Mouse (Mus musculus): ENCODE data around the gene Kcnk12. TPM values are rescaled to one million over a fixed set of nuclear protein-coding genes. Genes with fewer than 3 reads are reported as not detected.
A peak's percentile ranks its signal among the peaks of the same experiment; 100 is the strongest.

Gene Kcnk12
- 0.10 and 0.39 TPM in 2 replicates for polyA plus RNA-seq (2014; fragmentation: Nextera tagmentation; extraction: Ambion mirVana)

DNA sequence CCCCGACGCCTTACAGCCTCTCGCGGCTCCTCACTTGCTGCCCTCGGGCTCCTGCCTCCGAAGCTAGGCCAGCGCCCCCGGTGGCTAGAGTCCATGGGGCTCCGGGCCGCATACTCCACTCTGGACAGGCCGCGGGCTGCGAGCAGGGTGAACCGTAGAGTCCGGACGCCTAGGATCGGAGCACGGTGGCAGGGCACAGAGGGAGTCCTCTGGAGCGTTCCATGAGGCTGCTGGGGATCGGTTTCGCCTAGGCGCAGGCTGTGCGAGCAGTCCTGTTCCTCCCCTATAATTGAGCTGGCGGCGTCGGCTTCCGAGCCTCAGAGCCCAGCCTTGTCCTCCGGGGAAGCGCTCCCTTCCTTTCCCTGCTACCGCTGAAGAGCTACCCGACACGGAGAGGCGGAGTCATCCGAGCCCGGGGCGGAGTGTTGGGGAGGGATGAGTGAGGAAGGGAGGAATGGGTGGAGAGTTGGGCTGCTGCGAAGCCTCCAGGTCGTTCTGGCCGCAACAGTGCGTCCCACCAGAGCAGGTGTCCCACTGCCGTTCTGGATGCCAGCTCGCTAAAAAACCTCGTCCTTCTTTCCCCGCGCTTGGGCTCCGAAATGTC, at the start of gene Kcnk12:
Gene Kcnk12 (minus strand): TSS at position 307 of the 604 bp plus-strand sequence.
- peak; percentile 83 for DNase-seq (ENCODE audit: low spot score)
- Histone ChIP-seq H3K9ac (ENCODE audit: low read depth, low read length) (peak within 1 kb of the TSS; percentile 24; the same call in 1 of the 2 replicates), H3K4me3 (ENCODE audit: low read depth, low read length) (peak within 1 kb of the TSS; percentile 49), H3K9me3 (ENCODE audit: control insufficient read depth, low read length) (no peaks in the 10 kb centered on the region), H3K4me2 (replicated peaks; ENCODE audit: low read depth, low read length) (peak within 1 kb of the TSS; percentile 98), H3K27me3 (ENCODE audit: control insufficient read depth, insufficient read depth, low read length) (peaks cover 58% of the 10 kb centered on the region), H3K4me1 (replicated peaks; ENCODE audit: control insufficient read depth, insufficient read depth, low read length) (peaks cover 6% of the 10 kb centered on the region; the same call in 1 of the 2 replicates), H3K27ac (ENCODE audit: low read depth, low read length) (no peak within 1 kb of the TSS), H3K36me3 (ENCODE audit: control insufficient read depth, insufficient read depth, low read length) (no peaks in the 10 kb centered on the region)
- WGBS = under 1% methylated on average over 41 of the region's 46 CpGs
- ATAC-seq (ENCODE audit: low FRiP score) = peak; percentile 79

- no peak overlapping the region for H3K27ac ChIP-seq (ENCODE audit: low read depth, low read length)
- H3K36me3 ChIP-seq (ENCODE audit: control insufficient read depth, insufficient read depth, low read length) = no peaks in the 10 kb centered on the region
- no peaks in the 10 kb centered on the region for H3K27me3 ChIP-seq (ENCODE audit: control insufficient read depth, insufficient read depth, low read length)
- WGBS = 79% methylated on average over 5 of the region's 5 CpGs
- ATAC-seq (ENCODE audit: low FRiP score) (no peak), DNase-seq (ENCODE audit: low spot score) (no peak)
- no peaks in the 10 kb centered on the region for H3K9me3 ChIP-seq (ENCODE audit: control insufficient read depth, low read length)
- H3K9ac ChIP-seq (ENCODE audit: low read depth, low read length) = no peak overlapping the region
- no peak overlapping the region for H3K4me2 ChIP-seq (replicated peaks; ENCODE audit: low read depth, low read length)
- H3K4me1 ChIP-seq (replicated peaks; ENCODE audit: control insufficient read depth, insufficient read depth, low read length) = no peaks in the 10 kb centered on the region
- no peak overlapping the region for H3K4me3 ChIP-seq (ENCODE audit: low read depth, low read length)
Measured at GRCm38 (mm10) chr17:87842156-87842555, 44.4 kb upstream of the Kcnk12 start.

GRCm38 (mm10) chr17:87840079-87840478, 42.3 kb upstream of the Kcnk12 start:
- ATAC-seq (ENCODE audit: low FRiP score) = no peak

GRCm38 (mm10) chr17:87834850-87835249, 37.1 kb upstream of the Kcnk12 start:
- H3K27me3 ChIP-seq (ENCODE audit: control insufficient read depth, insufficient read depth, low read length) = no peaks in the 10 kb centered on the region
- no peak overlapping the region for H3K4me2 ChIP-seq (replicated peaks; ENCODE audit: low read depth, low read length)
- H3K9me3 ChIP-seq (ENCODE audit: control insufficient read depth, low read length) = no peaks in the 10 kb centered on the region
- WGBS = 27% methylated on average over 8 of the region's 8 CpGs
- H3K4me3 ChIP-seq (ENCODE audit: low read depth, low read length) = no peak overlapping the region
- no peak for DNase-seq (ENCODE audit: low spot score)
- no peak overlapping the region for H3K9ac ChIP-seq (ENCODE audit: low read depth, low read length)
- H3K4me1 ChIP-seq (replicated peaks; ENCODE audit: control insufficient read depth, insufficient read depth, low read length) = no peaks in the 10 kb centered on the region
- H3K36me3 ChIP-seq (ENCODE audit: control insufficient read depth, insufficient read depth, low read length) = no peaks in the 10 kb centered on the region
- no peak overlapping the region for H3K27ac ChIP-seq (ENCODE audit: low read depth, low read length)
- no peak for ATAC-seq (ENCODE audit: low FRiP score)

More at GRCm38 (mm10) chr17:87840079-87840478, 42.3 kb upstream of the Kcnk12 start:
- H3K36me3 ChIP-seq (ENCODE audit: control insufficient read depth, insufficient read depth, low read length) = no peaks in the 10 kb centered on the region
- DNase-seq (ENCODE audit: low spot score) = no peak
- H3K4me3 ChIP-seq (ENCODE audit: low read depth, low read length) = no peak overlapping the region
- no peak overlapping the region for H3K27ac ChIP-seq (ENCODE audit: low read depth, low read length)
- 61% methylated on average over 7 of the region's 7 CpGs for WGBS
- H3K27me3 ChIP-seq (ENCODE audit: control insufficient read depth, insufficient read depth, low read length) = no peaks in the 10 kb centered on the region
- H3K9ac ChIP-seq (ENCODE audit: low read depth, low read length) = no peak overlapping the region
- H3K9me3 ChIP-seq (ENCODE audit: control insufficient read depth, low read length) = no peaks in the 10 kb centered on the region
- H3K4me2 ChIP-seq (replicated peaks; ENCODE audit: low read depth, low read length) = no peak overlapping the region
- H3K4me1 ChIP-seq (replicated peaks; ENCODE audit: control insufficient read depth, insufficient read depth, low read length) = no peaks in the 10 kb centered on the region

DNA sequence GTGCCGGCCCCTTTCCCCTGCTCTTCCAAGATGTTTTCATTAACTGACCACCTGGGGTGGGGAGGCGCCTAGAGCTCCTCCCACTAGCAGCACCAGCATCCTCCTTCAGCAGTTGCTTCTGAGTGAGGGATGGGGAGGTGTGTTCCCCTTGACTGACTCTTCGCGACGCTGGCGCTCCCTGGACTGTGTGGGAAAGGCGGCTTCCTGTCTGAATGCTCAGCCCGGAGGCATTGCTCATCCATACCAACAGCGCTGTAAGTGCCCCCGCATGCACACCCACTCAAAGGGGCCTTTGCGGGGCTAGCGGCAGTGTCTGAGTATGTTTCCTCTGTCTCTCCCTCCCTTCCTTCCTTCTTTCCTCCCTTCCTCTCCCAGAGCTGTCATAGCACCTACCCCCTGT, 29.1 kb upstream of the Kcnk12 start:
- H3K4me2 ChIP-seq (replicated peaks; ENCODE audit: low read depth, low read length) = no peak overlapping the region
- H3K4me3 ChIP-seq (ENCODE audit: low read depth, low read length) = no peak overlapping the region
- DNase-seq (ENCODE audit: low spot score) (peak; percentile 12), ATAC-seq (ENCODE audit: low FRiP score) (peak; percentile 60; the same call in 1 of the 2 replicates)
- H3K27ac ChIP-seq (ENCODE audit: low read depth, low read length) = no peak overlapping the region
- no peaks in the 10 kb centered on the region for H3K9me3 ChIP-seq (ENCODE audit: control insufficient read depth, low read length)
- H3K27me3 ChIP-seq (ENCODE audit: control insufficient read depth, insufficient read depth, low read length) = no peaks in the 10 kb centered on the region
- WGBS = 17% methylated on average over 12 of the region's 12 CpGs
- no peak overlapping the region for H3K9ac ChIP-seq (ENCODE audit: low read depth, low read length)
- 0 out of 2 replicates have a peak, but pooled peaks cover 3% of the 10 kb centered on the region for H3K4me1 ChIP-seq (replicated peaks; ENCODE audit: control insufficient read depth, insufficient read depth, low read length)
- no peaks in the 10 kb centered on the region for H3K36me3 ChIP-seq (ENCODE audit: control insufficient read depth, insufficient read depth, low read length)

GRCm38 (mm10) chr17:87826036-87826560, 28.3 kb upstream of the Kcnk12 start:
- Histone ChIP-seq H3K4me1 (replicated peaks; ENCODE audit: control insufficient read depth, insufficient read depth, low read length) (0 out of 2 replicates have a peak, but pooled peaks cover 3% of the 10 kb centered on the region), H3K4me3 (ENCODE audit: low read depth, low read length) (no peak overlapping the region), H3K36me3 (ENCODE audit: control insufficient read depth, insufficient read depth, low read length) (no peaks in the 10 kb centered on the region), H3K4me2 (replicated peaks; ENCODE audit: low read depth, low read length) (peak overlapping the region; percentile 23; the same call in 1 of the 2 replicates), H3K27me3 (ENCODE audit: control insufficient read depth, insufficient read depth, low read length) (no peaks in the 10 kb centered on the region), H3K9ac (ENCODE audit: low read depth, low read length) (no peak overlapping the region), H3K9me3 (ENCODE audit: control insufficient read depth, low read length) (no peaks in the 10 kb centered on the region), H3K27ac (ENCODE audit: low read depth, low read length) (no peak overlapping the region)
- ATAC-seq (ENCODE audit: low FRiP score) (no peak), DNase-seq (ENCODE audit: low spot score) (peak; percentile 19)
- WGBS = 24% methylated on average over 23 of the region's 23 CpGs

DNA sequence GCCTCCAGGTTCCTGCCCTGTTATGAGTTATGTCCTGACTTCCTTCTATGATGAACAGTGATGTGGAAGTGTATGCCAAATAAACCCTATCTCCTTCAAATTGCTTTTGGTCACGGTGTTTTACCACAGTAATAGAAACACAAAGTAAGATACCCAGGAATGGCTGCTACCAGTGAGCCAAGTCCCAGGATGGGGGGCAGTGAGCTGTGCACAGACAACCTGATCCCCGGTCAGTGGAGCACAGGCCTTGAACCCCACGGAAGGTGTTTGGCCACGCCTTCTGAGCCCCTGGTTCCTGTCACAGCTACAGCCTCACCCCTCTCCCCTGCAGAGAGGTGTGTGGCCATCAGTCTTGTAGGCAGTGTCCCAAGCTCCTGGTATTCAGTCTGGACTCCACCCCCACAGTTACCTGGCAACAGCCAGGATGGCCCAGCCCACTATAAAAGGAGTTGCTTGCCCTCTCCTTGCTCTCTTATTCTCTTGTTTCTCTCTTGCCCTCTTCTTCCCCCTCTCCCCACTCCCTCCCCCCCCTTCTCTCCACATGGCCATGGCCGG, 27.7 kb upstream of the Kcnk12 start:
- 37% methylated on average over 4 of the region's 5 CpGs for WGBS
- Histone ChIP-seq H3K4me3 (ENCODE audit: low read depth, low read length) (no peak overlapping the region), H3K4me1 (replicated peaks; ENCODE audit: control insufficient read depth, insufficient read depth, low read length) (0 out of 2 replicates have a peak, but pooled peaks cover 3% of the 10 kb centered on the region), H3K27me3 (ENCODE audit: control insufficient read depth, insufficient read depth, low read length) (no peaks in the 10 kb centered on the region), H3K9me3 (ENCODE audit: control insufficient read depth, low read length) (no peaks in the 10 kb centered on the region), H3K4me2 (replicated peaks; ENCODE audit: low read depth, low read length) (no peak overlapping the region), H3K27ac (ENCODE audit: low read depth, low read length) (no peak overlapping the region), H3K36me3 (ENCODE audit: control insufficient read depth, insufficient read depth, low read length) (no peaks in the 10 kb centered on the region), H3K9ac (ENCODE audit: low read depth, low read length) (no peak overlapping the region)
- peak; percentile 6 for DNase-seq (ENCODE audit: low spot score)
- 0 out of 2 replicates have a peak, but pooled peaks have one; percentile 27 for ATAC-seq (ENCODE audit: low FRiP score)

GRCm38 (mm10) chr17:87823031-87823430, 25.2 kb upstream of the Kcnk12 start:
- Histone ChIP-seq H3K9me3 (ENCODE audit: control insufficient read depth, low read length) (no peaks in the 10 kb centered on the region), H3K36me3 (ENCODE audit: control insufficient read depth, insufficient read depth, low read length) (no peaks in the 10 kb centered on the region), H3K4me3 (ENCODE audit: low read depth, low read length) (no peak overlapping the region), H3K27ac (ENCODE audit: low read depth, low read length) (no peak overlapping the region), H3K4me2 (replicated peaks; ENCODE audit: low read depth, low read length) (no peak overlapping the region), H3K4me1 (replicated peaks; ENCODE audit: control insufficient read depth, insufficient read depth, low read length) (0 out of 2 replicates have a peak, but pooled peaks cover 3% of the 10 kb centered on the region), H3K9ac (ENCODE audit: low read depth, low read length) (no peak overlapping the region), H3K27me3 (ENCODE audit: control insufficient read depth, insufficient read depth, low read length) (no peaks in the 10 kb centered on the region)
- WGBS = 72% methylated on average over 3 of the region's 3 CpGs
- ATAC-seq (ENCODE audit: low FRiP score) (no peak), DNase-seq (ENCODE audit: low spot score) (no peak)

All from hindbrain, embryonic 11.5 days (tissue).